Mouse (Mus musculus): ENCODE data around the gene A630095N17Rik.

- TF ChIP-seq POLR2A (IDR thresholded peaks at IDR 0.05; ENCODE audit: low read depth, low read length) (no peak), CTCF (IDR thresholded peaks at IDR 0.05; ENCODE audit: borderline replicate concordance, insufficient read depth, low read length) (no peak)
Observed at GRCm38 (mm10) chr1:75211141-75211708, 20.7 kb downstream of the A630095N17Rik start.

Measured in embryonic fibroblast, embryonic 13.5 days (primary cell).